Mouse (Mus musculus): ENCODE results near the gene Zfp507. TPM values are rescaled to one million over a fixed set of nuclear protein-coding genes. Genes with fewer than 3 reads are reported as not detected.

The Zfp507 gene
- polyA plus RNA-seq, 1 experiment: 8.1 TPM

DNA sequence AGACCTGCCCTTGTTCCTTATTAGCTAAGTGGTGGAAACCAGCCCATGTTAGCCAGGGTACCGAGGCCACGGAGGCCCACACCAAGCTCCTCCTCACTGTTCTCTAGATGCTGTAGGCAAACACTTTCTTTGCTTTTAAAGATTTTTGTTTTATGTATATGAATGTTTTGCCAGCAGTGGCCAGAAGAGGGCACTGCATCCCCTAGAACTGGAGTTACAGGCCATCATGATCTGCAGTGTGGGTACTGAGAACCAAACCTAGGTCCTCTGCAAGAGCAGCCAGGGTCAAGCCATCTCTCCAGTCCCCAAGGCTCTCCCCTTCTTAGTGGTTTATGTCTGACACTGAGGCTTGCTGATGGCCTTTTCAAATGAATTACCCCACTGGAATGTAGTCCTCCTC lies 79.8 kb downstream of the Zfp507 start:
- Histone ChIP-seq H3K4me3 (replicated peaks; ENCODE audit: extremely low read depth, low read depth, low read length) (no peak overlapping the region), H3K4me1 (ENCODE audit: control insufficient read depth, insufficient read depth, low read length) (no peaks in the 10 kb centered on the region)
- DNase-seq: no peak
- TF ChIP-seq CTCF (IDR thresholded peaks at IDR 0.05; ENCODE audit: insufficient read depth, low read length): no peak
- TF ChIP-seq POLR2A (IDR thresholded peaks at IDR 0.05; ENCODE audit: borderline replicate concordance, extremely low read depth, low read depth, low read length): no peak
- 88% methylated on average over 2 of the region's 2 CpGs for WGBS

Other genes with a start within 250 kb of the Zfp507 start
- gene Nudt19, start 246.7 kb downstream of the Zfp507 start, polyA plus RNA-seq (2012; rRNA removed): 20.6 and 22.3 TPM in 2 replicates
- gene Rgs9bp, start 217.4 kb downstream of the Zfp507 start, polyA plus RNA-seq (2012; rRNA removed): 0.06 and 0.11 TPM in 2 replicates
- 23.4 and 28.7 TPM in 2 replicates for gene Ankrd27, start 216.8 kb downstream of the Zfp507 start, polyA plus RNA-seq (2012; rRNA removed)
- gene Pdcd5, start 155.5 kb downstream of the Zfp507 start, polyA plus RNA-seq (2012; rRNA removed): 33.1 and 45.9 TPM in 2 replicates
- gene Dpy19l3, start 48.5 kb downstream of the Zfp507 start, polyA plus RNA-seq (2012; rRNA removed): 7.2 and 10.9 TPM in 2 replicates

All from lung, adult 2 months (tissue).